Mouse (Mus musculus): ENCODE data around the gene Polh. TPM values are rescaled to one million over a fixed set of nuclear protein-coding genes. Genes with fewer than 3 reads are reported as not detected.
A peak's percentile ranks its signal among the peaks of the same experiment; 100 is the strongest.

The Polh gene
- polyA plus RNA-seq, 1 experiment from 2014 or later, result 13.1 TPM

MicroRNAs within 50 kb of the gene (microRNA counts, 519-probe panel; counts per million panel counts)
- microRNA mmu-miR-693-3p (1,255 counts per million, percentile 77 among the panel's probes with 10 or more counts), microRNA mmu-miR-693-5p (1,255 counts per million, percentile 77 among the panel's probes with 10 or more counts)

Other genes starting within 250 kb of the Polh start
- 2.0 TPM in 2 replicates for gene Vegfa, start 170.3 kb downstream of the Polh start, polyA plus RNA-seq (2016; fragmentation: Nextera tagmentation; extraction: Ambion mirVana)
- 148 and 151 TPM in 2 replicates for gene Mrps18a, start 91.7 kb downstream of the Polh start, polyA plus RNA-seq (2016; fragmentation: Nextera tagmentation; extraction: Ambion mirVana)
- 14.5 and 20.5 TPM in 2 replicates for gene Rsph9, start 58.4 kb downstream of the Polh start, polyA plus RNA-seq (2016; fragmentation: Nextera tagmentation; extraction: Ambion mirVana)
- gene Mad2l1bp, start 49.1 kb downstream of the Polh start, polyA plus RNA-seq (2016; fragmentation: Nextera tagmentation; extraction: Ambion mirVana), result 38.7 and 38.9 TPM in 2 replicates
- gene Gtpbp2, start 41.6 kb downstream of the Polh start, polyA plus RNA-seq (2016; fragmentation: Nextera tagmentation; extraction: Ambion mirVana), result 32.6 and 37.8 TPM in 2 replicates
- gene Xpo5, start 137 bp upstream of the Polh start, polyA plus RNA-seq (2016; fragmentation: Nextera tagmentation; extraction: Ambion mirVana), result 59.2 and 66.8 TPM in 2 replicates
- 107 and 135 TPM in 2 replicates for gene Polr1c, start 45.4 kb upstream of the Polh start, polyA plus RNA-seq (2016; fragmentation: Nextera tagmentation; extraction: Ambion mirVana)
- gene Yipf3, start 45.4 kb upstream of the Polh start, polyA plus RNA-seq (2016; fragmentation: Nextera tagmentation; extraction: Ambion mirVana), result 73.1 and 85.0 TPM in 2 replicates
- 2.0 and 3.8 TPM in 2 replicates for gene Lrrc73, start 50.9 kb upstream of the Polh start, polyA plus RNA-seq (2016; fragmentation: Nextera tagmentation; extraction: Ambion mirVana)
- 60.1 and 67.3 TPM in 2 replicates for gene Tjap1, start 80.4 kb upstream of the Polh start, polyA plus RNA-seq (2016; fragmentation: Nextera tagmentation; extraction: Ambion mirVana)
- 1.4 and 1.5 TPM in 2 replicates for gene Dlk2, start 94.8 kb upstream of the Polh start, polyA plus RNA-seq (2016; fragmentation: Nextera tagmentation; extraction: Ambion mirVana)
- gene Abcc10, start 125.7 kb upstream of the Polh start, polyA plus RNA-seq (2016; fragmentation: Nextera tagmentation; extraction: Ambion mirVana), result 6.6 and 7.6 TPM in 2 replicates
- 10.5 and 12.6 TPM in 2 replicates for gene Zfp318, start 181.1 kb upstream of the Polh start, polyA plus RNA-seq (2016; fragmentation: Nextera tagmentation; extraction: Ambion mirVana)
- 0.50 and 0.64 TPM in 2 replicates for gene Crip3, start 226.3 kb upstream of the Polh start, polyA plus RNA-seq (2016; fragmentation: Nextera tagmentation; extraction: Ambion mirVana)
- gene Slc22a7, start 235.8 kb upstream of the Polh start, polyA plus RNA-seq (2016; fragmentation: Nextera tagmentation; extraction: Ambion mirVana), result not detected in 2 replicates